Mouse (Mus musculus) skeletal muscle tissue, adult 2 months (tissue): ENCODE measurements around the gene Fmo1.

Experiments used
- DNase-seq: peaks from one replicate; pipeline ENCODE4 v3.0.0-alpha.2; 2012; ENCODE audit warnings: low read depth, low spot score

Gene Fmo1

GRCm38 (mm10) chr1:162866280-162866681, at the start of gene Fmo1:
TSS of gene Fmo1 (minus strand) at chr1:162866610.
- no peak for DNase-seq

- no peak for DNase-seq
Observed at GRCm38 (mm10) chr1:162914932-162915556, 48.6 kb upstream of the Fmo1 start.

GRCm38 (mm10) chr1:162912085-162912484, 45.7 kb upstream of the Fmo1 start:
- no peak for DNase-seq

DNA sequence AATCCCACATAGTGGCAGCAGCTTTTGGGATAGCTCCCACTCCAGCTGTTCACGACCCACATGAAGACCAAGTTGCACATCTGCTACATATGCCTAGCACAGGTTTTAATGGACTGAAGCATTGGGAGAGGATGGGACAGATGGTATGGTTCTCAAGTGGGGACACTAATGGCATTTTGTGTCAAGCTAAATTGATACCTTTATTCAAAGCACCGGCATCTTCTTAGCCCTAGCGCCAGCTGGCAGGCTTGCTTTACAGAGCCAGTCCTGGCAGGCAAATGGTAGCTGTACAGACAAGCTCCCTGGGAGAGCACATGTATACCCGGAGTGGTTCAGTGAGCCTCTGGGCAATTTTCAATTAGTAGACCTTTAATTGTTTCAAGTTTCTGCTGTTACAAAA, 35.5 kb upstream of the Fmo1 start:
- DNase-seq, result no peak

DNA sequence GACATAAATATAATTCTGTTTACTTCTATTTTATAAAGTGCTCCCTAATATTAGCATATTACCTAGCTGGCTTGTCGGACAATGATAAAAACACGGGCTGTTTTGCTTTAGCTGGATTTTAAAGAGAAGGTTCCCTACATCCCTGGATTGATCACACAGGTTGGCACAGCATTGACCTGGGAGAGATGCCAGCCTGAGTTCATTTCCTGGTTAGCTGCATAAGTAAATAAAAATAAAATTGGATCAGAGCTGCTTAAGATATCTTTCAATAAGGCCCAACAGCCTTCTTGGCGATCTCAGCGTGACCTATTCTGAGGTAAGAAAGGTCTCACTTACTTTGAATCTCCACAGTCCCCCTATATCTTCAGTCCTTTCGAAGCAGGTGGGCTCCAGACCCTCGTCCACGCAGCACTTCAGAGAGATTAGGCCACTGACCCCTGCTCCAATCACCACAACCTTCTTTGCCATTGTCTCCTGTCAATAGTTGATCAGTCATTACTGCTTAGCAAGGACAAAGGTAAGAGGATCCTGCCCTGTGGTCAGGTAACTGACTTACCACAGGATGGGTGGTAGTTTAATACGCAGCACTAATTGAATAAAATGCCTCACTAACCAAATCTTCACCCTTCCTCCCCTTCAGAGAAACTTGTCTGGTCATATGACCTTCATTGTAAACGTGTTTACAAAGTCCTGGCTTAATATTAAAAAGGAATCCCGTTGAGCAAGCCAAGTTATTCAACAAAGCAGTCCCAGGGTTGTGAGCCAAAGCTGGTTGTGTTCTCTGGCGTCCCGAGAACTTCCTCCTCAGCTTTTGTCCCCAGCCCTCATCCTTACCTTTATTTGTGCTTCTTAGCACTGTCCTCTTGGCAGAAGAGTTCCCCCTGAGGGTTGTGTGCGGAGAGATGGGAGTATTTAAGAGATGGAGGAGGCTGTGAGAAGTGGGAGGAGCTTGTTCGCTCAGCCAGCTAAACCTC, 31.7 kb upstream of the Fmo1 start, which contains the start of gene Fmo2:
Fmo2 (minus strand) TSS at position 889 of the 974 bp plus-strand sequence.
- peak; percentile 64 for DNase-seq

- no peak for DNase-seq
Observed at GRCm38 (mm10) chr1:162895900-162896299, 29.5 kb upstream of the Fmo1 start.

- no peak for DNase-seq
Observed at GRCm38 (mm10) chr1:162893014-162893413, 26.6 kb upstream of the Fmo1 start.

DNA sequence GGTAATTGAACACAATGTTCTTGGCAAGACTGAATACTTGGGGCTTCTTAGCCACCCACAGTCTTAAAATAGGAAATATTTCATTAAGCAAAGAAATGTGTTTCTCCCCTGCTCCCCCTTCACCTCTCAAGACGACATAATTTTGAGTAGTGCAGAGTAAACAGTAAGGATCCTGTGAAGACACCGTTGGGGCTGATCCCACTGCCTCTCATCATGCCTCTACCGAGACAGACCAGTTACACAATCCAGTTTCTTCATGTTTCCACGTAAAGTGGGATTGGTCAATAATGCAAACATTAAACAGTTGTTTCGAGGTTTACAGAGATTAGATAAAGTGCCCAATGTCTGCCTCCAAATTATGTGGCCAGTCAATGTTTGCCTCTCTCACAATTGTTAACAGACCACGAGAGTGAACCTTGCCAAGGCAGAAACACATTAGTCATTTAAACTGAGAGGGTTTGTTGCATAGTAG, 25.6 kb upstream of the Fmo1 start:
- DNase-seq, result peak; percentile 70

DNA sequence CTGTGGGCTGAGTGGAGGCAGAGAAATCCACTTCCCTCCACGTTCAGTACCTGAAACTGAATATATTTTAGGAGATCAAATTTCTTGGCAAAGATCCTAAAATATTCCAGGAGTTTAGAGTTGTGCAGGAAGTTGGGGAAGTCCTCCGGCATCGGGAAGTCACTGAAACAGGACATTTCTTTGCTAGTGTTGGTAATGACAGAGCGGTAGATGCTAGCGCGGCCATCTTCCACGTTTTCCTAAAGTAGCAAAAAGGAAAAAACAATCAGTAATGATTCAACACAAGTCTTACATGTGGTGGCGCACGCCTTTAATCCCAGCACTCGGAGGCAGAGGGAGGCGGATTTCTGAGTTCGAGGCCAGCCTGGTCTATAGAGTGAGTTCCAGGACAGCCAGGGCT, 22.2 kb upstream of the Fmo1 start:
- DNase-seq, result no peak

DNA sequence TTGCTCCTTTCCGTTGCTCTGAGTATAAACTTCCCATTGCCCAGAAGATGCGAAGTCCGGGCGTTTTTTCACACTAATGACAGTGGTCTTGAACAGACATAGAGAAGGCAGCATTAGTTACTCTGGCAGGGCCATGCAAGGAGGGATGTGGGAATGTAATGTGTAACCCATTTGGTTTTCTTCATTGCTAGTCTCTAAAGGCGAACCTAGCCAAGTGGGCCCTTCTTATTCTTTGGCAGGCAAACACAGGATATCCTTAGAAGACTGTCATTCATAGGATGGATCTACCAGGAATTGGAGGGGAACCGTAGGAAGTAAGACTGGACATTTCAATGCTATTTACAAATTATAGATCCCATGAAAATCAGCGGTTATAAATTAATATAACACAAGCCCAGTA, 21.2 kb upstream of the Fmo1 start:
- DNase-seq, result no peak

GRCm38 (mm10) chr1:162886138-162886816, 19.9 kb upstream of the Fmo1 start:
- DNase-seq, result no peak

GRCm38 (mm10) chr1:162882681-162883080, 16.3 kb upstream of the Fmo1 start:
- no peak for DNase-seq

DNA sequence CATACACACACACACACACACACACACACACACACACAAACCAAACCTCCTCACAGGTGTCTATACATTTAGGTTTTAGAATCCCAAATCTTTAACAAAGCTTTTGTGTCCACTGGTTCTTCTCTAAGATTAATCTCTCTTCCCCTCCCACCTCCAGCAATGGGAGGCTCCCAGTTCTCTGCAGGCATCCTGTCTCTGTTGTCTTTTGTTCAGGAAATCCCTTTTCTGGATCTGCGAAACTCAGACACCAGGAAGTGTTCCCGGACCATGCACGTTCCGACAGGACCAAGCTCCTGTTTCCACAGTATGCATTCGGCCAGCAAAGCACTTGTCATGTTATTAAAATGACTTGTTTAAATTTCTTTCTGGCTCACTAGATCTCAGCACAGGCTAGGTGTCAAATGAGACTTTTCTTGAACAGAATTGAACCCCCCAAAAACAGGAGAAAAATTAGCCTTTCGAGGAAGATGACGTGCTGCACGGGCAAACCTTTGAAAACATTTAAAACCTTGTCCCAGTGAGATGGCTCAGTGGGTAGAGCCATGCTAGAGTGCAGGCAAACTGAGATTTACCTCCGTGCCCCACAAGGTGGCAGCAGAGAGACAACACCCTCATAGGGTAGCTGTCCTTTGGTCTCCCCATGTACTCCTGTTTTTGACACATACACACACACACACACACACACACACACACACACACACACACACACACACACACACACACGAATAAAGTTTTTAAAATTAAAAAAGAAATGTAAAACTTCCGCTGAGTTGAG, 13.4 kb upstream of the Fmo1 start:
- no peak for DNase-seq

- DNase-seq, result no peak
Observed at GRCm38 (mm10) chr1:162875091-162875490, 8.7 kb upstream of the Fmo1 start.

DNA sequence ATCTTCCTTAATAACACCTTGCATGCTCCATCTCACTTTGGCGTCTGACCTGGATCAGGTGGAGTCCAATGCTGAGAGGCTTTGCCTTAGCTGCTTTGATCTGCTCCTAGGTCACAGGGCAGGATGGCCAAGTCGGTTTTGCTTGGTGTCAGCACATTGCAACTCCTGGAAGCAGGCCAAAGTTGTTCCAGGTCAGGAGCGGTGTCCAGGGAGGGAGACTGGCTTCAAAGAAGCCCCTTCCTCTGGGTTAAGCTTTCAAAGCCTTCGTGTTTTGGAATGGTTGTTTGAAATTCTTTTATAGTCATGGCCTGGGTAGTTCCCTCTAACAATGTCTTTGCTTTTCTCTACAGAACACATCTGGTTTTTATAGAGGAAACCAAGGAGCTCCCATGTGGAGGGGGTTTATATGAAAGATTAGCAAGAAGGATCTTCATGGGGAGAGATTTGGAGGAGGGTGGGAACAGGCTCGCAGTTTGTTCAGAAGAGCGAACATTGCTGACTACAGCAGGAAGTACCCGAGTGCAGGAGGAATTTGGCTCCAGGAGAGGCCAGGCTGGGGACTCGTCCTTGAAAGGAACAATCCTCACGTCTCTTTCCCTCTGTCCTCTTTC, 5.4 kb upstream of the Fmo1 start:
- no peak for DNase-seq

DNA sequence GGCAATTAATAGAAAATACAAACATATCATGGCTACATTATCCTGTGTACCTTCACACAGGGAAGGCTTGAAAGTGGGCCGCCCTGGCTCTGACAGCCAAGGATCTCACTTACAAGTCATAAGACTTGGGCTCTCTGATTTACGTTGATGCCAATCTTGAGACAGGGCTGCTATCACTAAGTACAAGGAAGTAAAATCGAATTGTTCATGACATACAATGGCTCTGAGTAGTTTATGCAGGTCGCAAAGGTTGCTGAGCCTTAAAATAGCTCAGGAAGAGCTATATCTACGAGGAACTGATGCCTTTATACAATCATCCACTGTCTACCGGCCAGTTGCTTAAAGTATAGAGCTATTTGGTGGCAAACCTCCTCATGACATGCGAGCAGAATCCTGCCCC, 4.6 kb upstream of the Fmo1 start:
- DNase-seq, result no peak

- no peak for DNase-seq
Observed at GRCm38 (mm10) chr1:162867396-162867795, 986 bp upstream of the Fmo1 start.

- DNase-seq, result no peak
Observed at GRCm38 (mm10) chr1:162865493-162865830, 948 bp downstream of the Fmo1 start.

DNA sequence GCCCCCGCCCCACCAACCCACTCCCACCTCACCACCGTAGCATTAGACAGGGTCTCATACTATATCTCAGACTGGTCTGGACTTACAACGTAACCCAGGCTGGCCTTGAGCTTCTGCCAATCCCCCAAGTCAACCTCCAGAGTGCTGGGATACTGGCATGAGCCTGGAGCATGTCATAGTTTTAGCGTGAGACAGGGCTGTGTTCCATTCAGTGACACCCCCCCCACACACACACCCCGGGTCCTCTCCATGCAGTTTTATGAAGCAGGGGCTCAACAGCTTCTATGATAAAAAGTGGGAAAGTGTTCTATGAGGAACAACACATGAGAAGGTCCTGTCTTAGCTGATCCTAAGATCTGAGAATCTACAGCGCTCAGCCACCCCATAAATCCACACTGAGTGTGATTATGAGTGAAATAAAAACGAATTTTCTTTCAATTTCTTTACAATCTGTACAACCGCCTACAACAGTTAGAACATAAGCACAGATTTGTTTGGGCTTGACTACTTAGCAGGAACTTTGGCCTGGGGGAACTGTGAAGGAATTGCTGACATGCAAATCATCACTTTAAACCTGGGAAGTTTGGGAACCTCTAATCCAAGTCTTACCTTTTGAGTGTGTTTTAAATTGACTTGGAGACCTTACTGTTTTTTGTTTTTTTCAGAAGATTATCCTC, 1.5 kb downstream of the Fmo1 start:
- DNase-seq, result no peak

DNA sequence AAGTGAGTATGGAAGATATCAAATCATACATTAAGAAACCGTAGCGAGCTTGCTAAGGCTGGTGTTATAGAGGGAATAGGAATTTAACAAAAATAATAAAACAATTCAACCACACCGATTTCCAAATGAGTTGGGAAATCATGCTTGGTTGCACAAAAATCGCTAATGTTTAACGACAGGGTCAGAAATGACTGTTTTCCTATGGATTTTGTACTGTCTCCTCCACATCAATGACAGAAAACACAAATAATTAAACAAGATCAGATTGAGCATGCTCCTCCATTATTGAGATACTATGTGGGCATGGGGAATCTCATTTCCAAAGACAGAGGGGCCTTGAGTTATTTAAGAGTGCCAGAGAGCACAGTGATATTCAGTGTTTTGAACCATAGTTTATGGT, 2.1 kb downstream of the Fmo1 start:
- no peak for DNase-seq

GRCm38 (mm10) chr1:162863579-162863978, 2.8 kb downstream of the Fmo1 start:
- no peak for DNase-seq
